In the genomic region with DNA sequence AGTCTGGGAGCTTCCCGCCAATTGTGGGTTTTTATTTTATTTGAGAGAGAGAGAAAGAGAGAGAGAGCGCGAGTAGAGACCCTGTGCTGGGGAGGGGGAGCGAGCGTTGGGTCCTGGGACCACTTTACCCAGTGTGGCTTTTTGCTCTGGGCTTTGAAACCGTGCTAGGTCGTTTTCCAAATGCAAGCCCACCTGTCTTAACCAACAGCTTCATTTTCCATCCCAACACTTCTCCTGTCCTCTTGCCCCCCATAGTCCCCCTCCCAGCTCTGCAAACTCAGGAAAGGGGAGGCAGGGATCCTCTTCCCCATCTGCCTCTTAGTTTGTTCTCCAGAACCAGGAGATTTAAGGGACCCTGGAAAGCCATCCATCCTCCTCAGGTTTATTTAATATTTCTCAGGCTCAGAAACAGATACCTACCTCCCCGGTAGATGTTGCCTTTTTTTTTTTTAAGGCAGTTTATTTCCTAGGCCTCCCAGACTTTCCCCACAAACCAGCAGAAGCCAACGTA, we compare ENCODE assay signal across 9 mouse cellular contexts. TPM values are rescaled to one million over a fixed set of nuclear protein-coding genes. Genes with fewer than 3 reads are reported as not detected.
DNase-seq lines count a peak whose midpoint lies in the region; ATAC-seq and TF ChIP-seq lines count a peak whose summit lies in the region.
"Had no signal": no experiment of that assay in that cellular context is flagged by ENCODE, and none has a peak within 500 bp of the region (broad histone marks: within the 10 kb centered on the region; RNA-seq: fewer than 3 reads in every experiment).

No protein-coding gene starts in this region.

- peak overlapping the region; percentile 52; the same call in 1 of the 2 replicates for H3K9ac ChIP-seq in limb, embryonic 12.5 days (replicated peaks)

- no peak for DNase-seq in heart, embryonic 10.5 days (ENCODE audit: low spot score)
- no peak for DNase-seq in heart, adult 9 months (ENCODE audit: low spot score in 2 of 2)
- DNase-seq in spleen, adult 2 months (ENCODE audit: low read depth in 1 of 2, low spot score in 2 of 2): no peak
- DNase-seq in spleen, adult 18-20 months: no peak
- DNase-seq in testis, postnatal 10 days (ENCODE audit: low spot score): peak; percentile 31
- no peak for DNase-seq in spleen, postnatal 36 days (ENCODE audit: low spot score in 2 of 2)

- ATAC-seq in limb, embryonic 12.5 days (ENCODE audit: insufficient number of reproducible peaks, insufficient read depth, low FRiP score, low TSS enrichment, low read depth): no peak
- ATAC-seq in cerebellum, adult (ENCODE audit: insufficient number of reproducible peaks, low FRiP score, low TSS enrichment): no peak

- no peak for TF ChIP-seq POLR2A in spleen, adult 2 months (IDR thresholded peaks at IDR 0.05; ENCODE audit: low read depth, low read length)

- H3K4me2 ChIP-seq in limb, embryonic 12.5 days: peak overlapping the region; percentile 63

- H3K36me3 ChIP-seq in heart, embryonic 10.5 days: no peaks in the 10 kb centered on the region
- no peaks in the 10 kb centered on the region for H3K36me3 ChIP-seq in spleen, adult 2 months (ENCODE audit: control insufficient read depth, insufficient read depth, low read length)
- no peaks in the 10 kb centered on the region for H3K36me3 ChIP-seq in limb, embryonic 12.5 days

- H3K27me3 ChIP-seq in heart, embryonic 10.5 days (ENCODE audit: insufficient read depth, poor library complexity, severe bottlenecking): peaks cover 86% of the 10 kb centered on the region
- H3K27me3 ChIP-seq in spleen, adult 2 months (ENCODE audit: control insufficient read depth, insufficient read depth, low read length): peaks cover 24% of the 10 kb centered on the region
- peaks cover 68% of the 10 kb centered on the region for H3K27me3 ChIP-seq in limb, embryonic 12.5 days

- 11% methylated on average over 9 of the region's 9 CpGs for WGBS in heart, embryonic 10.5 days
- WGBS in spleen, adult 2 months: 56% methylated on average over 9 of the region's 9 CpGs
- WGBS in limb, embryonic 12.5 days: 5% methylated on average over 9 of the region's 9 CpGs

- peak overlapping the region; percentile 95 for H3K27ac ChIP-seq in heart, embryonic 10.5 days
- 0 out of 2 replicates have a peak overlapping the region, but pooled peaks have one; percentile 22 for H3K27ac ChIP-seq in spleen, adult 2 months (ENCODE audit: insufficient read depth, low read length)
- 0 out of 2 replicates have a peak overlapping the region, but pooled peaks have one; percentile 67 for H3K27ac ChIP-seq in limb, embryonic 12.5 days

- no peaks in the 10 kb centered on the region for H3K9me3 ChIP-seq in heart, embryonic 10.5 days
- peaks cover 5% of the 10 kb centered on the region; the same call in 1 of the 2 replicates for H3K9me3 ChIP-seq in limb, embryonic 12.5 days

- H3K4me3 ChIP-seq in heart, embryonic 10.5 days: peak overlapping the region; percentile 78
- no peak overlapping the region for H3K4me3 ChIP-seq in spleen, adult 2 months (ENCODE audit: extremely low read depth, insufficient read depth, insufficient read length)
- H3K4me3 ChIP-seq in limb, embryonic 12.5 days (replicated peaks): peak overlapping the region; percentile 38

- TF ChIP-seq CTCF in spleen, adult 2 months (IDR thresholded peaks at IDR 0.05; ENCODE audit: extremely low read depth, insufficient read depth, insufficient read length, insufficient replicate concordance): no peak

- peaks cover 40% of the 10 kb centered on the region for H3K4me1 ChIP-seq in heart, embryonic 10.5 days
- peaks cover 5% of the 10 kb centered on the region for H3K4me1 ChIP-seq in spleen, adult 2 months (ENCODE audit: control insufficient read depth, insufficient read depth, insufficient read length)
- peaks cover 28% of the 10 kb centered on the region for H3K4me1 ChIP-seq in limb, embryonic 12.5 days (replicated peaks)

RNA-seq across cellular contexts. Expression of gene Hoxb2, which starts 4.5 kb away (rescaled TPM):
- polyA plus RNA-seq in heart, embryonic 10.5 days (2016; fragmentation: Nextera tagmentation; extraction: Ambion mirVana): 5.7 and 27.6 TPM in 2 replicates
- polyA plus RNA-seq in spleen, adult 2 months (2012; rRNA removed): 1.9 and 2.4 TPM in 2 replicates
- 5.1 and 6.0 TPM in 2 replicates for polyA plus RNA-seq in limb, embryonic 12.5 days (2016; fragmentation: Nextera tagmentation; extraction: Ambion mirVana)
- polyA plus RNA-seq: cortical plate, adult 2 months had no signal

RNA-seq across cellular contexts. Expression of gene Hoxb1, which starts 10.7 kb away (rescaled TPM):
- polyA plus RNA-seq in heart, embryonic 10.5 days (2016; fragmentation: Nextera tagmentation; extraction: Ambion mirVana): 0.20 and 3.3 TPM in 2 replicates
- not detected in 2 replicates for polyA plus RNA-seq in spleen, adult 2 months (2012; rRNA removed)
- polyA plus RNA-seq in limb, embryonic 12.5 days (2016; fragmentation: Nextera tagmentation; extraction: Ambion mirVana): not detected in 2 replicates
- polyA plus RNA-seq: cortical plate, adult 2 months had no signal

RNA-seq across cellular contexts. Expression of gene Hoxb3, which starts 31.7 kb away (rescaled TPM):
- polyA plus RNA-seq in heart, embryonic 10.5 days (2016; fragmentation: Nextera tagmentation; extraction: Ambion mirVana): 0.42 and 1.8 TPM in 2 replicates
- polyA plus RNA-seq in spleen, adult 2 months (2012; rRNA removed): 2.0 and 2.6 TPM in 2 replicates
- 0.55 and 0.68 TPM in 2 replicates for polyA plus RNA-seq in limb, embryonic 12.5 days (2016; fragmentation: Nextera tagmentation; extraction: Ambion mirVana)
- polyA plus RNA-seq: cortical plate, adult 2 months had no signal

RNA-seq across cellular contexts. Expression of gene Hoxb4, which starts 36.8 kb away (rescaled TPM):
- polyA plus RNA-seq in heart, embryonic 10.5 days (2016; fragmentation: Nextera tagmentation; extraction: Ambion mirVana): 0.31 and 2.0 TPM in 2 replicates
- 2.6 and 3.3 TPM in 2 replicates for polyA plus RNA-seq in spleen, adult 2 months (2012; rRNA removed)
- 0.56 and 0.73 TPM in 2 replicates for polyA plus RNA-seq in limb, embryonic 12.5 days (2016; fragmentation: Nextera tagmentation; extraction: Ambion mirVana)
- polyA plus RNA-seq: cortical plate, adult 2 months had no signal

RNA-seq across cellular contexts. Expression of gene Hoxb5, which starts 51.7 kb away (rescaled TPM):
- polyA plus RNA-seq in heart, embryonic 10.5 days (2016; fragmentation: Nextera tagmentation; extraction: Ambion mirVana): 1.0 and 5.2 TPM in 2 replicates
- polyA plus RNA-seq in spleen, adult 2 months (2012; rRNA removed): 0.37 and 0.40 TPM in 2 replicates
- 0.83 and 2.1 TPM in 2 replicates for polyA plus RNA-seq in limb, embryonic 12.5 days (2016; fragmentation: Nextera tagmentation; extraction: Ambion mirVana)
- polyA plus RNA-seq: cortical plate, adult 2 months had no signal

Comparison
In these comparisons a context has a peak if more than half of its experiments do, and no peak if none do; other contexts are left out.
1. H3K27ac ChIP-seq: peak in every context shown above with its lines; median percentile 95 in heart, embryonic 10.5 days; 67 in limb, embryonic 12.5 days; 22 in spleen, adult 2 months.